Mouse (Mus musculus): ENCODE data around the gene Vwa3a.

Gene Vwa3a

GRCm38 (mm10) chr7:120748478-120748877 lies 9.4 kb downstream of the Vwa3a start:
- peak; percentile 72 for DNase-seq

GRCm38 (mm10) chr7:120751330-120751729 lies 12.2 kb downstream of the Vwa3a start:
- DNase-seq = peak; percentile 85

GRCm38 (mm10) chr7:120751906-120752305 lies 12.8 kb downstream of the Vwa3a start:
- peak; percentile 91 for DNase-seq

DNA sequence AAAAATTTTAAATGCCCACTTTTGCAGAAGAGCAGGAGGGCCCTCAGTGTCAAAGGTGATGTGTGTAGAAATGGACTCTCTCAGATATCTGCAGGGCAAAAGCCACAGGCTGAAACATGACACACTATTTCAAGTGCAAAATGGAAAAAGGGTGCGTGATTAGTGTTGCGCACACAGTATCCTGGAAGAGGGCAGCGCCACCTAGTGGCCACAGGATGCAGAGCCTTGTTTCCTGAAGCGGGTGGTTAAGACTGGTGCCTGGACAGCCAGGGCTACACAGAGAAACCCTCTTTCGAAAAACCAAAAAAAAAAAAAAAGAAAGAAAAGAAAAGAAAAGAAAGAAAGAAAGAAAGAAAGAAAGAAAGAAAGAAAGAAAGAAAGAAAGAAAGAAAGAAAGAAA lies 15.6 kb downstream of the Vwa3a start:
- peak; percentile 96 for DNase-seq

DNA sequence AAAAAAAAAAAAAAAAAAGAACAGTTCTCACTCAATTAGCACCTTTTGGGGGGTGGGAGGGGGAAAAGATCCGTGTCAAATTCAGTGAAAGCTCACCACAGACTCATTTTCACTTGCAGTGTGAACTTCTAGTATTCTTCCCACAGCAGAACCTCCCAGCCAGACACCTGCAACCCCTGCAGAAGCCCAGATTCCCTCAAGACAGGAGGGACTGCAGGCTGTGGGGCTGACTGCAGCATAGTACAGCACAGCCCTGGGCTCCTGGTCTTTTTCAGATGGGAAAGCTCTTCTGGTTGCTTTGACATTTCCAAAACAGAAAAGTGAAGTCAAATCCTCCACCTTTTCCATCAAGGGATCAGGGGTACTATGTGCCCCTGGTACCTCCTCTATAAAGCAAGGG lies 28.3 kb downstream of the Vwa3a start:
- no peak for DNase-seq

DNA sequence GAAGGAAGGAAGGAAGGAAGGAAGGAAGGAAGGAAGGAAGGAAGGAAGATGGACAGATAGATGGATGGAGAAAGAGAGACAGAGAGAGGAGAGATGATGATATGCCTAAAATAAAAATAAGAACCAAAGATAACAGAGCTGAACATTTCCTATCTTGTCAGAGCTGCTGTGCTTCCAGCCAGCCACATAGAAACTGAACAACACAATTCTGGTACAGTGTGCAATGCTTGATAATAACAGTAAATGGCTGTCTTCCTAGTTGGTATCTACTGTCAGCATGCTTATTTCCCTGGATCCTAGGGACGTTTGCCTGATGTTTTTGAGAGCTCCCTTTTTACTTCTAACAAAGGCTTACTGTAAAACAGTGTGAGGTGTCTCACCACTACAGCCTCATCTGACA lies 32.3 kb downstream of the Vwa3a start:
- no peak for DNase-seq

- DNase-seq = no peak
These were observed 38.9 kb downstream of the Vwa3a start for GRCm38 (mm10) chr7:120778012-120778411.

DNA sequence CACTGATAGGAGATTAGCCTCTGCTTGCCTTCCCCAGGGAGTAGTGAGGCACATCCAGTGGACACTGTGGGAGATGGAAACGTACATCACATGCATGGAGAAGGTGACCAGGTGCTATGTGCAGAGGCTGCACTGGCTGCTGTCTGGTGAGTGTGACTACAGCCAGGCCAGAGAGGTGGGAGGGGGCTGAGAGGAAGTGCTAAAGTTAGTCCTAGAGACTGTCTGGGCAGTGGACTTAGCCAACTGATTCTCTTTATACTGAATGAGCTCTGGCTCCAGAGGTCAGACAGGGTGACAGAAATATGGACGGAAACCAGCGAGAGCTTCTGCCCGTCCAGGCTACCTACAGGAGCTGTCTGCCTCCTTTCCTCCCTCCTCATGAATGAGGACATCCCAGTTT lies 56.4 kb downstream of the Vwa3a start:
- DNase-seq = peak; percentile 93

- DNase-seq = no peak
These were observed 57.3 kb downstream of the Vwa3a start for GRCm38 (mm10) chr7:120796369-120796768.

DNA sequence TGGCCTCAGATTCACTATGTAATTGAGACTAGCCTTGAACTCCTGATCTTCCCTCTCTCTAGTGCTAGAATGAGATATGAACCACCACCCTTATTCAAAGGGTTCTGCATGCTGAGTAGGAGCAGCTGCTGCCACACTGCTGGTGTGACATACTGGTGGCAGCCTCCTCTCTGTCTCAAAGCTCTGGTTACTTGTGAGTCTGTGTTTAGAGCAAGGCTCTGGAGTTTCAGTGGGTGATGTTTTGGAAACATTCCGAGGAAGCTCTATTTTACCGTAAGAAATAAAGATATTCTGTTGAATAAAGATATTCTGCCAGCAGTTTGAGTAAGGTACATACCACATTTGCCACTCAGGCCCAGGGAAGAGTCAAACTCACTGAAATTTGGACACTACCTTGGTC lies 64.2 kb downstream of the Vwa3a start:
- no peak for DNase-seq

DNA sequence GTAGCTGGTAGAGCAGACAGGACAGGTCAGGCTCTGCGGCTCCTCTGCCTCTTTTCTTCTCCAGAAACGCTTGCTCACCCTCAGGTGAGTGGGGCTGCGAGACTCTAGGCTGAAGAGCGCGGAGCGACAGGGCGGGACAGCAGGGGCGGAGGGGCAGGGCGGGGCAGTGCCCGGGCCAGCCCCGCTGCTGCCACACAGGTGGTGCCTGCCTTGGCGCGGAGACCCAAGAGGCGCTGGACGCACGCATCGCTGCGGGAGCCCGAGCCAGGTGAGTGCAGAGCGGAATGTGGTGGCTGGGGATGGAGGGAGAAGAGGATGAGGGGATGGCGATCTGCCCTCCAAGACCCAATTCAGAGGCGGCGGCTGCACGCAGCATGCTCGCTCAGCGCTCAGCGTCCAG lies 70.6 kb downstream of the Vwa3a start:
- no peak for DNase-seq

GRCm38 (mm10) chr7:120811834-120812415 lies 72.8 kb downstream of the Vwa3a start, which contains the start of gene Gm5737:
TSS of gene Gm5737 (plus strand) at chr7:120812365.
- DNase-seq = no peak

- no peak for DNase-seq
These were observed 78.4 kb downstream of the Vwa3a start for GRCm38 (mm10) chr7:120817552-120817951.

- DNase-seq = no peak
These were observed 80.3 kb downstream of the Vwa3a start for GRCm38 (mm10) chr7:120819386-120819785.

DNA sequence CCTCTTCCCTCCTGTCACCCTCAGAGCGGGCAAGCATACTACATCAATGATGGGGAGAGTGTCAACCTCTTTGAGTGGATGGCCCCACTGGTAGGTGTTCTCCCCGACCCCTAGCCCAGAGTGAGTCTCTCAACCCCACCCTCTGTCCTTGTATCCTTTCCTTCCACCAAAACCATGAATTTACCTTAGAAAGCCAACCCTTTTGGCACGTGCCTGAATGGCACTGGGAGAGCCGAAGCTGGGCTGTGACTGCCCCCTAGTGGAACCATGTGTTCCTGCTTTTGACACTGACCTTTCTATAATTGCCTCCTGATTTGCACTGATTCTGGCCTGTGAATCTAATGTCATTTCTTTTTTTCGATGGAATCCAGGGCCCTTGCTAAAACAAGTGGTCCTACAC lies 84.1 kb downstream of the Vwa3a start:
- DNase-seq = peak; percentile 92

- no peak for DNase-seq
These were observed 86.0 kb downstream of the Vwa3a start for GRCm38 (mm10) chr7:120825097-120825496.

GRCm38 (mm10) chr7:120826408-120826807 lies 87.3 kb downstream of the Vwa3a start:
- DNase-seq = no peak

- peak; percentile 99 for DNase-seq
These were observed 91.6 kb downstream of the Vwa3a start for GRCm38 (mm10) chr7:120830431-120831381.

GRCm38 (mm10) chr7:120834426-120834825 lies 95.3 kb downstream of the Vwa3a start:
- DNase-seq = no peak

GRCm38 (mm10) chr7:120834863-120835372 lies 95.8 kb downstream of the Vwa3a start:
- peak; percentile 98 for DNase-seq

DNA sequence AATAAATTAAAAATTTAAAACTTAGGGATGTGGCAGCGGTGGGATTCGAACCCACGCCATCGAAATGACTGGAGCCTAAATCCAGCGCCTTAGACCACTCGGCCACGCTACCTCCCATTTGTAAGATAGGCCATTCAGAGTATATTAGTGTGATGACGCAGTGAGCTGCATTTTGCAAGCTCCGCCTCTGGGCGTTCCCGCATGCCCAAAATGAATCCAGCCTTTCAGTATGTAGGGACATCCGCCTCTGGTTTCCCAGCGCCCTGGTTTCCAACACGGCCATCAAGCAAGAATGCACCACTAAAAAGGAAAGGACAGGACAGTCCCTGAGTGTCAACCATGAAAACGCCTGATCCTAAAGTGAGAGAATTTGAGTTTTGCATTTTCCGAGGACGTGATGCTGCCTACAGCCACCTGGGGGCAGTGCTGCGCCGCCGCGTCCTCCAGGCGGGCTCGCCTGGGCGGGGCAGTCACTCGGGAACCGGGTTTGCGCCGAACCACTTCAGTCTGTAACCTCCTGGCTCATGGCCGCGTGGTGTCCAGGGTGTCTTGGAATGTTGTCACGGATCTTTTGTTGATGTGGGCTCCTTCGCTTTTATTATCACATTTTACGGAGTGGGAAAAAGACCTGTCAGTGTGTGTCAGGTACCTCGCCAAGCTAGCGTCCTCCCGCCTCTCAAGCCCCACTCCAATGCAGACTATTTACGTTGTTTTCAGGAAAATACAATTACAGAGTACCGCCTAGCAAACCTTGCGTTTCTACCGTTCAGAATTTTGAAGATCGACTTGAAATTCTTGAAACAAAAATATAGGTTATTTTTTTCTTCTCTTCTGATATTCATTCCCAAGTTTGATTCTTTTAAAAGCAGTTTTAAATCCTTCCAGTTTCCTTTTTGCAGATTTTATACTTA lies 96.6 kb downstream of the Vwa3a start:
- DNase-seq = peak; percentile 99

GRCm38 (mm10) chr7:120836361-120836760 lies 97.2 kb downstream of the Vwa3a start:
- DNase-seq = no peak
